Mouse (Mus musculus): Measurements from ENCODE around the gene Rsph14.

The Rsph14 gene

GRCm38 (mm10) chr10:74990584-74991322, 41.6 kb downstream of the Rsph14 start:
- no peak for DNase-seq

- no peak for DNase-seq
Measured at GRCm38 (mm10) chr10:74989814-74990213, 42.6 kb downstream of the Rsph14 start.

GRCm38 (mm10) chr10:74987698-74988470, 44.5 kb downstream of the Rsph14 start:
- DNase-seq = peak; percentile 34

- DNase-seq = no peak
Measured at GRCm38 (mm10) chr10:74983176-74983575, 49.2 kb downstream of the Rsph14 start.

GRCm38 (mm10) chr10:74981159-74981558, 51.2 kb downstream of the Rsph14 start:
- no peak for DNase-seq

- DNase-seq = no peak
Measured at GRCm38 (mm10) chr10:74978056-74978455, 54.3 kb downstream of the Rsph14 start.

GRCm38 (mm10) chr10:74976429-74976828, 56.0 kb downstream of the Rsph14 start:
- DNase-seq = no peak

GRCm38 (mm10) chr10:74975626-74976025, 56.8 kb downstream of the Rsph14 start:
- DNase-seq = no peak

GRCm38 (mm10) chr10:74973026-74973425, 59.4 kb downstream of the Rsph14 start:
- no peak for DNase-seq

GRCm38 (mm10) chr10:74969266-74969665, 63.1 kb downstream of the Rsph14 start:
- no peak for DNase-seq

GRCm38 (mm10) chr10:74967651-74968267, 64.6 kb downstream of the Rsph14 start:
- no peak for DNase-seq

GRCm38 (mm10) chr10:74966850-74967451, 65.4 kb downstream of the Rsph14 start, which contains the start of gene Gnaz:
Gene Gnaz, plus strand, starts transcription at chr10:74967177.
- DNase-seq = peak; percentile 90

- no peak for DNase-seq
Measured at GRCm38 (mm10) chr10:74964380-74964779, 68.0 kb downstream of the Rsph14 start.

- no peak for DNase-seq
Measured at GRCm38 (mm10) chr10:74952830-74953443, 79.4 kb downstream of the Rsph14 start.

GRCm38 (mm10) chr10:74940795-74941194, 91.6 kb downstream of the Rsph14 start:
- DNase-seq = no peak

GRCm38 (mm10) chr10:74939300-74939699, 93.1 kb downstream of the Rsph14 start:
- no peak for DNase-seq

- no peak for DNase-seq
Measured at GRCm38 (mm10) chr10:74938410-74938809, 94.0 kb downstream of the Rsph14 start.

- DNase-seq = no peak
Measured at GRCm38 (mm10) chr10:74937003-74937790, 95.2 kb downstream of the Rsph14 start.

GRCm38 (mm10) chr10:74935016-74935415, 97.4 kb downstream of the Rsph14 start:
- DNase-seq = peak; percentile 25

GRCm38 (mm10) chr10:74934521-74934920, 97.9 kb downstream of the Rsph14 start:
- no peak for DNase-seq

- no peak for DNase-seq
Measured at GRCm38 (mm10) chr10:74933548-74934190, 98.7 kb downstream of the Rsph14 start.
